Mouse (Mus musculus): ENCODE results near the gene Spocd1. TPM values are rescaled to one million over a fixed set of nuclear protein-coding genes. Genes with fewer than 3 reads are reported as not detected.

Gene Spocd1
- total RNA-seq (2014; rRNA removed) (0.37 TPM in 1 of 2 replicates, not detected in the other), polyA plus RNA-seq (2015; fragmentation: Nextera tagmentation; extraction: Ambion mirVana) (0.08 TPM in 2 replicates)

- WGBS = 41% methylated on average over 4 of the region's 4 CpGs
- no peak within 1 kb of the TSS for H3K9ac ChIP-seq (replicated peaks; ENCODE audit: low read length)
- TF ChIP-seq CTCF (IDR thresholded peaks at IDR 0.05; ENCODE audit: low read depth) = no peak
Measured at GRCm38 (mm10) chr4:129928949-129929348, at the start of gene Spocd1. TSS of gene Spocd1 (plus strand) at chr4:129929249.

GRCm38 (mm10) chr4:129880615-129881014, 48.4 kb upstream of the Spocd1 start:
- no peaks in the 10 kb centered on the region for H3K9me3 ChIP-seq (ENCODE audit: low read length)

More at GRCm38 (mm10) chr4:129928949-129929348, at the start of gene Spocd1:
- DNase-seq (ENCODE audit: low spot score) = no peak
- no peaks in the 10 kb centered on the region for H3K4me1 ChIP-seq (ENCODE audit: insufficient read depth, low read length)
- H3K9me3 ChIP-seq (ENCODE audit: low read length) = no peaks in the 10 kb centered on the region
- H3K4me3 ChIP-seq (ENCODE audit: low read length) = no peak within 1 kb of the TSS
- H3K27me3 ChIP-seq (ENCODE audit: insufficient read depth, low read length) = no peaks in the 10 kb centered on the region
- H3K36me3 ChIP-seq (ENCODE audit: insufficient read depth, low read length) = no peaks in the 10 kb centered on the region
- no peak within 1 kb of the TSS for H3K27ac ChIP-seq
- H3K4me2 ChIP-seq (ENCODE audit: low read depth, low read length) = peak within 1 kb of the TSS; percentile 40
- no peak for ATAC-seq

GRCm38 (mm10) chr4:129881661-129882060, 47.4 kb upstream of the Spocd1 start:
- no peak for ATAC-seq
- no peak overlapping the region for H3K4me2 ChIP-seq (ENCODE audit: low read depth, low read length)
- no peaks in the 10 kb centered on the region for H3K27me3 ChIP-seq (ENCODE audit: insufficient read depth, low read length)
- no peak overlapping the region for H3K4me3 ChIP-seq (ENCODE audit: low read length)
- no peak for TF ChIP-seq CTCF (IDR thresholded peaks at IDR 0.05; ENCODE audit: low read depth)
- peaks cover 17% of the 10 kb centered on the region for H3K4me1 ChIP-seq (ENCODE audit: insufficient read depth, low read length)
- H3K9me3 ChIP-seq (ENCODE audit: low read length) = no peaks in the 10 kb centered on the region
- no peaks in the 10 kb centered on the region for H3K36me3 ChIP-seq (ENCODE audit: insufficient read depth, low read length)
- 50% methylated on average over 3 of the region's 3 CpGs for WGBS
- H3K9ac ChIP-seq (replicated peaks; ENCODE audit: low read length) = no peak overlapping the region
- H3K27ac ChIP-seq = no peak overlapping the region
- DNase-seq (ENCODE audit: low spot score) = no peak

More at GRCm38 (mm10) chr4:129880615-129881014, 48.4 kb upstream of the Spocd1 start:
- no peak for DNase-seq (ENCODE audit: low spot score)
- Histone ChIP-seq H3K36me3 (ENCODE audit: insufficient read depth, low read length) (no peaks in the 10 kb centered on the region), H3K4me3 (ENCODE audit: low read length) (no peak overlapping the region), H3K27me3 (ENCODE audit: insufficient read depth, low read length) (no peaks in the 10 kb centered on the region), H3K9ac (replicated peaks; ENCODE audit: low read length) (no peak overlapping the region), H3K27ac (no peak overlapping the region), H3K4me2 (ENCODE audit: low read depth, low read length) (no peak overlapping the region), H3K4me1 (ENCODE audit: insufficient read depth, low read length) (peaks cover 17% of the 10 kb centered on the region)
- TF ChIP-seq CTCF (IDR thresholded peaks at IDR 0.05; ENCODE audit: low read depth) = no peak
- no peak for ATAC-seq
- WGBS = 85% methylated on average over 7 of the region's 7 CpGs

- ATAC-seq (0 out of 2 replicates have a peak, but pooled peaks have one; percentile 49), DNase-seq (ENCODE audit: low spot score) (peak; percentile 60)
- H3K9ac ChIP-seq (replicated peaks; ENCODE audit: low read length) = no peak overlapping the region
- peaks cover 10% of the 10 kb centered on the region; the same call in 1 of the 2 replicates for H3K4me1 ChIP-seq (ENCODE audit: insufficient read depth, low read length)
- H3K4me2 ChIP-seq (ENCODE audit: low read depth, low read length) = peak overlapping the region; percentile 29
- H3K4me3 ChIP-seq (ENCODE audit: low read length) = no peak overlapping the region
- no peaks in the 10 kb centered on the region for H3K9me3 ChIP-seq (ENCODE audit: low read length)
- no peak for TF ChIP-seq CTCF (IDR thresholded peaks at IDR 0.05; ENCODE audit: low read depth)
- H3K36me3 ChIP-seq (ENCODE audit: insufficient read depth, low read length) = no peaks in the 10 kb centered on the region
- H3K27me3 ChIP-seq (ENCODE audit: insufficient read depth, low read length) = no peaks in the 10 kb centered on the region
- 30% methylated on average over 11 of the region's 11 CpGs for WGBS
- H3K27ac ChIP-seq = peak overlapping the region; percentile 32; the same call in 1 of the 2 replicates
Measured at GRCm38 (mm10) chr4:129882555-129883293, 46.3 kb upstream of the Spocd1 start.

- ATAC-seq = peak; percentile 66; the same call in 1 of the 2 replicates
- peak overlapping the region; percentile 14; the same call in 1 of the 2 replicates for H3K4me2 ChIP-seq (ENCODE audit: low read depth, low read length)
- no peak overlapping the region for H3K4me3 ChIP-seq (ENCODE audit: low read length)
- no peaks in the 10 kb centered on the region for H3K9me3 ChIP-seq (ENCODE audit: low read length)
- H3K9ac ChIP-seq (replicated peaks; ENCODE audit: low read length) = no peak overlapping the region
- H3K36me3 ChIP-seq (ENCODE audit: insufficient read depth, low read length) = no peaks in the 10 kb centered on the region
- no peak overlapping the region for H3K27ac ChIP-seq
- WGBS = 44% methylated on average over 12 of the region's 12 CpGs
- H3K27me3 ChIP-seq (ENCODE audit: insufficient read depth, low read length) = no peaks in the 10 kb centered on the region
- H3K4me1 ChIP-seq (ENCODE audit: insufficient read depth, low read length) = 0 out of 2 replicates have a peak, but pooled peaks cover 6% of the 10 kb centered on the region
- no peak for TF ChIP-seq CTCF (IDR thresholded peaks at IDR 0.05; ENCODE audit: low read depth)
- peak; percentile 69 for DNase-seq (ENCODE audit: low spot score)
Measured at GRCm38 (mm10) chr4:129884041-129884930, 44.8 kb upstream of the Spocd1 start.

- no peak overlapping the region for H3K9ac ChIP-seq (replicated peaks; ENCODE audit: low read length)
- H3K4me3 ChIP-seq (ENCODE audit: low read length) = no peak overlapping the region
- no peak overlapping the region for H3K4me2 ChIP-seq (ENCODE audit: low read depth, low read length)
- no peak overlapping the region for H3K27ac ChIP-seq
- H3K4me1 ChIP-seq (ENCODE audit: insufficient read depth, low read length) = no peaks in the 10 kb centered on the region
- ATAC-seq (no peak), DNase-seq (ENCODE audit: low spot score) (no peak)
- WGBS = 78% methylated on average over 10 of the region's 10 CpGs
- H3K27me3 ChIP-seq (ENCODE audit: insufficient read depth, low read length) = no peaks in the 10 kb centered on the region
- no peaks in the 10 kb centered on the region for H3K36me3 ChIP-seq (ENCODE audit: insufficient read depth, low read length)
- TF ChIP-seq CTCF (IDR thresholded peaks at IDR 0.05; ENCODE audit: low read depth) = no peak
- H3K9me3 ChIP-seq (ENCODE audit: low read length) = no peaks in the 10 kb centered on the region
Measured at GRCm38 (mm10) chr4:129889661-129890060, 39.4 kb upstream of the Spocd1 start.
